Mouse (Mus musculus): ENCODE results near the gene Tenm2.

Gene Tenm2

DNA sequence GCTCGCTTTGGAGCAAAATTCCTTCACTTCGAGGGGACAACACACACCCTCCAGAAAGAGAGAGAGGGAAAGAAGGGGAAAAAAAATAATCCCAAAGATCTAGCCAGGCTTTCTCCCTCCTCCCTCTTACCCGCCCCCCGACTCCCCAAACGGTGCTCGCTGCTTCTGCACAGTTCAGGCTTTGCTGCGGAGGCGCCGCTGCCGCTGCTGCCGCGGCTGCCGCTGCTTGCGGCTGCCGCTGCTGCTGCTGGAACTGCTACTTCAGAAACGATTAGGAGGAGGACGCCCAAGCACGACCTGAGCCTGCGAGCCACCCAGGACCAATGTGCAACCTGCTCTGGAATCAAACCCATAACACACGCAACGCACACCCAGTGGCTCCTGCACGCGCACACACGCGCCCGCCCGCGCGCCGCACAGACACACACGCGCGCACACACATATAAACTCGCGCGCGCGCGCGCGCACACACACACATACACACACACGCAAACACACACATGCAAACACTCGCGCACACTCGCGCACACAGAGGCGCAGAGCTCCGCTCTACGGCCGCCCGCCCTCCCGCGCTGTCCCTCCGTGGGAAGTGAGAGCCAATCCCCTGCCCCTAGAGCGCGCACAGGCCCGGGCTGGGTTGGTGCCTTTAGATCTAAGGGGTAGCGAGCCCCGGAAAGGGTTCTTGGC lies at the start of gene Tenm2:
TSS of gene Tenm2 (minus strand) at position 51 of the 687 bp plus-strand sequence.
- DNase-seq, result peak; percentile 61 to 82

DNA sequence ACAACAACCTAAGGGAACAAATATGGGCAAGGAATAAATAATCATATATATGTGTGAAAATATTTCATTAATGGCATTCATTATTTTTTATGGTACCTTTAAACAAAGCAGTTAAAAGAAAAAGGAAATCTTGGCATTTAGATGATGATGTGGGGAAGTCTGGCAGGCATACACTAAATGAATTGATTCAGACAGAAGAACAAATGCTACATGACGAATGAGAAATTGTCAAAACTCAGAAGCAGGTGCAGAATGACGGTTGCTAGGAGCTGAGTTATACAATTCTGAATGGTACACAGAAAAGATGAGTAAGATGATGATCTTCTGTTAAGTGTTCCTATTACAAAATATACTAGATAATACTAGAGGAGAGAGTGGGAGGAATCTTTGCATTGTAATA lies 49.4 kb upstream of the Tenm2 start:
- no peak for DNase-seq

DNA sequence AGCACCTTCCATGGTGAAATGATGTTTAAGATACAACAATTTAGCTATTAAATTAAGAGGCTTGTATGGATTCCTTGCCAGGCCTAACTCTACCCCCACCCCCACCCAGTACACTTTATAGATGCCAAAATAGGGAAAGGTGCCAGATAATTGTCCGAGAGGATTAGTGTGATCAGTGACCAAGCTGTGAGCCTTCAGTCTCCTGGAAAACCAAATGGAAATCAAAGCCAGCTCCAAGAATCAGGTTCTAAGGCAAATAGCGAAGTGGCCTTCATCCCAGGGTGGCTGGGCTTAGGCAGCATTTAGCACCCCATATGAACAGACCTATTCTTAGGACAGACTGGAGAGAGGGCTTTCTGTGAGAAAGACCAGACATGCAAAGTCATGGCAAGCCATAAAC lies 13.0 kb upstream of the Tenm2 start:
- DNase-seq, result no peak

GRCm38 (mm10) chr11:37237096-37237725 lies 1.4 kb upstream of the Tenm2 start:
- DNase-seq, result peak; percentile 8 to 51

DNA sequence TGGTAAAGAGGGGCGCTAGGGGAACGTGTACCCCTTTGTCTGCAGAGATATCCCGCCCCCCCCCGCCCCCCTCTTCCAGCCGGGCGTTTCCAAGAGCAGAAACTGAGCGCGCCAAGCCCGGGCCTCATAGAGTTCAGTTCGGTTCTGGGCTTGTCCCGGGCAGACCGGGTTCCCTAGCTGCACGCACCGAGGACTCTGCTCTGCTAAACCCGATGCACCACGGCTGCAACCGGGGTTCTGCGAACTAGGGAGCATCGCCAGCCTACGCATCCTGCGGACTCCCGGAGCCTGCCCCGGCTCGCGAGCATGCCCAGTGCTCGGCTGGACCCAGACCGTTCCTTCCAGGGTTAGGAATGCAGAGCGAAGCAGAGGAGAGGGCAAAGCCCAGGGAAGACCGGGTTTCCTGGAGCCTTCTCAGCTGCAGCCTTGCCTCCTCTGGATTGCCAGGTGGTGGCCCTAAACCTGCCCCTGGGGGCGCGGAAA lies 878 bp upstream of the Tenm2 start:
- DNase-seq, result peak; percentile 63 to 79

DNA sequence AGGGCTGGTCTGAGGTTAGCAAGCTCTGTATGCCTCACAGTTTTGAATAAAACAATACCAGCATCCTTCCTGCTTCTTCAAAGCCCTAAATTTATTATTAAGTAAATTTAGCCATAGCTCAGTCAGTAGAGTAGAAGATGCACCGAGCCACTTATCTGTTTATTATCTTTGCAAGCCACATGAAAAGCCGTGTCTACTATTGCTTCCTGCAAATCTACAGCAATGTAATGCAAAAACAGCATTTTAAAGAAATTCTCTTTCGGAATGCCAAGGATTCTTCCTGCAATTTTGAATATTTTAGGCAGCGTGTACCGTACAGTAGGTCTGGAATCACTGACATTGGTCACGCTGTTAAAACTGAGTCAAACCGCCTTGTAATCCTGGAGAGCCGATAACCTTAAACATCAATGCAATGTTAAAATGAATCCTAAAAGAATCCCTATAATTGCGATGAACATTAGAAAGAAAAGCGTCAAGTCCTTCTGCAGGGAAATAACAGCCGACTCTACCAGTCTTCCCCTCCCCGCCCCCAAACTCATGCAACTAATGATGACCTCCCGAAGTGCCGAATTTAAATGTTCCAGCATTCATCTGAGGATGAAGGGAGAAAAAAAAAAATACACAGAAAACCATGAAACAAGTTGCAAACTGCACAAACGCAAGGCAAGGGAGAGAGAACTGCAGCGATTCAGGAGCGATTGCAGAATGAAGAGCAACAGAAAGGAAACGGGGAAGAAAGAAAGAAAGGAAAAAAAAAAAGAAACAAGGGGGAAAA lies 556 bp downstream of the Tenm2 start:
- DNase-seq, result peak; percentile 8 to 15

GRCm38 (mm10) chr11:37227404-37227803 lies 8.4 kb downstream of the Tenm2 start:
- no peak for DNase-seq

DNA sequence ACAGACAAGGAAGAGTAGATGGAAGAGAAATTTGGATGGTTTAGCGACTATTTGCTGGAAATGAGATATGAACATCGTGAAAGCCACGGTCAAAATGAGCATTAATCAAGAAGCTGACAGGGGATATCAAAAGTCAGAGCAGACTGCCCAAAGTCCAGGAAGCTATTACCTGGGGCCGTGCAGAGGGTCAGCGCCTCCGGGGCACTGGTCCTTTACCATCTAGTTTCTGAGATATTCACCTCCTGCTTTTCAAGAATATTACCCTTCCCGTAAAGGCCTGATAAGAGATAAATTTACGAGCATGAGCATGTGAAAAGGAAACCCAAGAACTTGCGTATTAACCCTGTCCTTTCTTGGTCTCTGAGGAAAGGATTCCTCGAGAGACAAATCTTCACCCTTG lies 8.8 kb downstream of the Tenm2 start:
- no peak for DNase-seq

DNA sequence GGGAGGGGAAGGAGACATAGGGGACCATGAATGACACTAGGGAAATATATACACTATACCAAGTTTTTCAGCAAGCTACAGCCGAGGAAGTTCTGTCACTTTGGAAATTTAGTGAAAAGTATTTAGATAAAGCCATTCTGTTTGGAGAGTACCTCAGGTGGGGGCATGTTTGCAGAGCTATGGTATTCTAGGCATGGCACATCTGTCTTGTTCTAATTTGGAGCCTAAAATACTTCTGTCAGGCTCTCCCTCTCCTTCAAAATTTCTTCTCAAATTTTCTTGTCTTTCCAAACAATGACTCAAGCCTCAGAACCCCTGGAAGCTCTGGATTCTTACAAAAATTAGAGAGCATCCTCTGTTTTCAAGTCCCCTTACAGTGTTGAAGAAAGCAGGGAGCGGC lies 13.0 kb downstream of the Tenm2 start:
- no peak for DNase-seq

DNA sequence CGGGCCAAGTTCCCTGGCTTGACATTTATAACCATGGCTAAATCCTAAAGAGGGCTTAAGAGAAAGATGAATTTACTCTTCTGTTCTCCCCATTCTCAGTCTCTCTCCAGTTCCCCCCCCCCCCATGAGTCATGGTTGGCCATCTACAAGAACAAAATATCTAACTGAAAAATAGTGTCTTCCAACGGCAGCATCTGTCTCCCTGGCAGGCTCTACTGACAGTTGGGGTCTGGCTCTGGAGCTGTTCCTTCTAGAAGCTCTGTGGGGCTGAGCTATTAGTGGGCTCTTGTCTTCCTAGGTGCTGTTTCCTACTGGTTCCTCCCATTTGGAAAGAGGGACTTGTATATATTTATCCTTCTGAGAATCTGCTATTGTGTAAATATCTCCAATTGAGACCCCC lies 13.7 kb downstream of the Tenm2 start:
- DNase-seq, result no peak

DNA sequence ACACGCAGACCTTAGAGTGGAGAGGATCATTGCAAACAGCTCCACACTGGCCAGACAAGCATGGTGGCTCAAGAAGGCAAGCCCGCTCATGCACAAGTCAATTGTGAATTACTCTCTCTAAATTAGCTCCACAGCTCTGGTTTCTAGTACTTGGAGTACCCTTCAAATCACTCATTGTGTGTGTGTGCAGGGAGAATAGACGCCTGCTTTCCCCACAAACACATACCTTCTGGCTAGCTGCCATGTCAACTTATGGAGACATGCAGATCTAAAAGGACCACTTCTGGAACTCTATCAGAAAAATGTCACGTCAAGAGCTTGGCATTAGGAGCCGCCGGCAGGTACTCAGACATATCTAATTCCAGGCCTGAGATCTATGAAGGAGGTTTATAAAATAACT lies 14.8 kb downstream of the Tenm2 start:
- DNase-seq, result no peak

DNA sequence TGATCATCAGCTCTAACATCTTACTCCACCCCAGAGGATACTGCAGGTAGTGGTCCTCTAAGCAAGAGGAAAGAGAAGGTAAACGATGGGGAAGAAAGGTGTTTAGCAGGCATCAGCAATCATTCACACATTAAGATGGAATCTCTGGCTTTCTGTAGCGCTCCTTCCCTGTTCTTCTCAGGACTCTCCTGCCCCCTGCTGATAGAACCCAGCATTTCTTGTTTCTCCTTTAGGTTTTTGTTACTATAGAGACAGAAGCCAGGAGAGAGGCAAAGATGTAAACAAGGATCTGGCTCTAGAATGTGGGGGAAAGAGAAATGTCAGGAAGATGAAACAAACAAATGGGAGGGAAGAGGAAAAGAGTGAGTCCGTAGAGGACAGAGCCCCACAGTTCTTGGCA lies 49.6 kb downstream of the Tenm2 start:
- DNase-seq, result peak; percentile 42 to 49

DNA sequence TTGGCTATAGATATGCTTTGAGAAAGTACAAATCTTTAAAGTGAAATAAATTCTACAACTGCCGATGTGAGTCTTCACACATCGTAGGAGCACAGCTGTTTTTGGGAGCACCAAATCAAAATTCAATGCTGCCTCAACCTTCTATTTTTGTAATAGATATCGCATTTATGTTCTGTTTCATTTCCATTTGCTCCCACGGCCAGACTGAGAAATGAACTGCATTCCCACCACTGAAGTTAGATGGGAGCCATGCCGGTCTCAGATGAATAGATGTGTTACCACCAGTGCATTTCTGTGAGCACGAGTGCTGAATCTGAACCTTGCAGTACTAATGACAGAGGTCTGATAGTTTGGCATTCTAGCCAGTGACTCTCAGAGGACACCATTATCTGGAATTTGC lies 58.3 kb downstream of the Tenm2 start:
- no peak for DNase-seq

GRCm38 (mm10) chr11:37153933-37154880 lies 81.6 kb downstream of the Tenm2 start:
- no peak for DNase-seq

GRCm38 (mm10) chr11:37153382-37153781 lies 82.4 kb downstream of the Tenm2 start:
- no peak for DNase-seq

DNA sequence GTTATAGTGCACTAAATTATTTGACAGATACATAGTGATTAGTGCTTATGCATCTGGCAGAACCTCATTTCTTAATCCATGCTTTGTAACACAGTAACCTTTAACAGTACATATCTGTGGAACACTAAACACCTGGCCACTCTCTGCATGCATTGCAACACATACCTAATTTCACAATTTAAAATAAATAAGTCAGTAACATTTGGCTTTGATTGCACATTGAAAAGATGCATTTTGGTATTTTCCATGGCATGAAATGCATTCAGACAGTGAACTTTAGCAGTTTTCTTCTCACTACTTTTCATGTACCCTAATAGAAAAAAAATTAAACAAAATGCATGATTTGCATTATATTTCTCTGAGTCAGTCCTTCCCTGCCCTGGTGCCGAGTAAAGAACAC lies 85.8 kb downstream of the Tenm2 start:
- DNase-seq, result no peak

DNA sequence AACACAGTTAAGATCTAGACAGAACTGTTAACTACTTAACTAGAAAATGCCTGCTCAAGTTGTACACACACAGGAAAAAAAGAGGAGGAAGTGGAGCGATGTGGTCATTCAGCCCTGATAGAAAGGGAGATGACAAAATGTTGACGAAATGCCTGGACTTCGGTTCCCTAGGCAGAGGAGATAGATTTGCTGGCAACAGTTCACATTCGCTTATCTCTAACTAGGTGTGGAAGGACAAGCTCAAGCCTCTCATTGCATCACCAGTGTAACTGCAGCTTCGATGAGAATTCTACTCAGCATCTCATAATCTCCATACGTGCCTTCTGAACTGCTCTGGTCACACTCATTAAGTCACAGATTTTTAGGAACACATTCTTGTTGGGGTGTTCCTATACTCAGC lies 91.8 kb downstream of the Tenm2 start:
- DNase-seq, result no peak

GRCm38 (mm10) chr11:37143478-37143877 lies 92.3 kb downstream of the Tenm2 start:
- no peak for DNase-seq

- no peak for DNase-seq
Measured at GRCm38 (mm10) chr11:37128893-37129292, 106.9 kb downstream of the Tenm2 start.

GRCm38 (mm10) chr11:37118058-37118457 lies 117.7 kb downstream of the Tenm2 start:
- DNase-seq, result peak in 1 of 2 experiments; percentile 8

DNA sequence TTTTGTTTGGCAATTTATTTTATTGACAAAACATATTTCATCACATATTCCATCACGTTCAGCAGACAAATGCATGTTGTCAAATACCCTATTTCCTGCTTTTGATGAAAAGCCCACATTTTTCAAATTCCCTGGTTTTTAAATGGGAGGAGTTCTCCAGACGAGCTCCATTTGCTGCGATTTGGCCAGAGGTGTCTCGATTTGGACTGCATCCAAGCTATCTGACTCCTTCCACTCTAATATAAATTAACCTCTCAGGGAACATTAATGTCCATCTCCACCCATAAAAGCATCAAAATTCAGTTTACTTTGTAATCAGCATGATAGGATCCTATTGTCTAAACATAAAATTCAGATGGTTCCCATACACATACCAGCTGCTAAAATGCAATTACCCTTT lies 120.6 kb downstream of the Tenm2 start:
- DNase-seq, result no peak

- no peak for DNase-seq
Measured at GRCm38 (mm10) chr11:37107069-37107468, 128.7 kb downstream of the Tenm2 start.

- no peak for DNase-seq
Measured at GRCm38 (mm10) chr11:37079403-37079802, 156.4 kb downstream of the Tenm2 start.
